8 mouse cellular contexts compared by ENCODE assay signal in the genomic region with DNA sequence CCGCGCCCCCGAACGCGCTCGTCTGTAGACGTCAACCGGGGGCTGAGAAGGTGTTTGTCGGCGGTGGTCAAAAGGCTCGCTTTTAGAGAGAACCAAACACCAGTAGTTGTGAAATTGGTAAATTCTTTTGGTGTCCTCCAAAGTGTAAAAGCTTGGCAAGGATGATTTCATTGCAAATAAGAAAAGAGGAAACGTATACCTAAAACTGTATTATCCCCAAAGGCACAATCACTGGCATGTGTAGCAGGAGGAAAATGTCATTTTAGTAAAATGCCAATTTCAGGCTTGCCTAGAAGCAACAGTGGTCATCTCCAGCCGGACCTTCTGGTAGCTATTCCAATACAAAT. TPM values are rescaled to one million over a fixed set of nuclear protein-coding genes. Genes with fewer than 3 reads are reported as not detected.
A peak's percentile ranks its signal among the peaks of the same experiment; 100 is the strongest.
DNase-seq lines count a peak whose midpoint lies in the region; ATAC-seq and TF ChIP-seq lines count a peak whose summit lies in the region.

No protein-coding gene starts in this region.

- H3K27ac ChIP-seq in heart, postnatal 0 days (ENCODE audit: low read depth), result peak overlapping the region; percentile 99
- H3K27ac ChIP-seq in brown adipose tissue, adult 24 weeks (replicated peaks; ENCODE audit: low read depth, low read length), result peak overlapping the region; percentile 88
- H3K27ac ChIP-seq in hindbrain, embryonic 13.5 days, result peak overlapping the region; percentile 97
- peak overlapping the region; percentile 97 for H3K27ac ChIP-seq in midbrain, embryonic 13.5 days

- peak overlapping the region; percentile 94 for H3K9ac ChIP-seq in heart, postnatal 0 days (replicated peaks; ENCODE audit: low read depth, low read length)
- H3K9ac ChIP-seq in hindbrain, embryonic 13.5 days, result peak overlapping the region; percentile 87
- peak overlapping the region; percentile 89 for H3K9ac ChIP-seq in midbrain, embryonic 13.5 days (replicated peaks)

- TF ChIP-seq CTCF in heart, postnatal 0 days (IDR thresholded peaks at IDR 0.05; ENCODE audit: low read depth), result no peak

- no peaks in the 10 kb centered on the region for H3K9me3 ChIP-seq in heart, postnatal 0 days (replicated peaks; ENCODE audit: control insufficient read depth, low read length)
- no peaks in the 10 kb centered on the region for H3K9me3 ChIP-seq in hindbrain, embryonic 13.5 days
- H3K9me3 ChIP-seq in midbrain, embryonic 13.5 days, result no peaks in the 10 kb centered on the region

- 2% methylated on average over 13 of the region's 13 CpGs for WGBS in heart, postnatal 0 days
- WGBS in hindbrain, embryonic 13.5 days, result 5% methylated on average over 13 of the region's 13 CpGs
- WGBS in midbrain, embryonic 13.5 days, result 7% methylated on average over 13 of the region's 13 CpGs

- no peaks in the 10 kb centered on the region for H3K27me3 ChIP-seq in heart, postnatal 0 days (ENCODE audit: control insufficient read depth, insufficient read depth, low read length)
- H3K27me3 ChIP-seq in hindbrain, embryonic 13.5 days, result no peaks in the 10 kb centered on the region
- no peaks in the 10 kb centered on the region for H3K27me3 ChIP-seq in midbrain, embryonic 13.5 days

- no peak for ATAC-seq in heart, postnatal 0 days (ENCODE audit: insufficient read depth, low read depth)
- ATAC-seq in hindbrain, embryonic 13.5 days (ENCODE audit: low FRiP score), result no peak
- no peak for ATAC-seq in midbrain, embryonic 13.5 days

- peaks cover 8% of the 10 kb centered on the region for H3K36me3 ChIP-seq in heart, postnatal 0 days (replicated peaks; ENCODE audit: control insufficient read depth, insufficient read depth, low read length)
- H3K36me3 ChIP-seq in hindbrain, embryonic 13.5 days, result peaks cover 4% of the 10 kb centered on the region
- H3K36me3 ChIP-seq in midbrain, embryonic 13.5 days, result peaks cover 5% of the 10 kb centered on the region

- no peak for TF ChIP-seq EP300 in heart, postnatal 0 days (IDR thresholded peaks at IDR 0.05; ENCODE audit: low read depth)

- H3K4me2 ChIP-seq in heart, postnatal 0 days (ENCODE audit: low read depth, low read length), result peak overlapping the region; percentile 95
- peak overlapping the region; percentile 63 for H3K4me2 ChIP-seq in hindbrain, embryonic 13.5 days
- H3K4me2 ChIP-seq in midbrain, embryonic 13.5 days (replicated peaks), result peak overlapping the region; percentile 63

- peak overlapping the region; percentile 85 for H3K4me3 ChIP-seq in heart, postnatal 0 days (ENCODE audit: low read depth, low read length)
- peak overlapping the region; percentile 94 for H3K4me3 ChIP-seq in brown adipose tissue, adult 24 weeks (ENCODE audit: insufficient read depth, low read depth, low read length)
- H3K4me3 ChIP-seq in hindbrain, embryonic 13.5 days, result peak overlapping the region; percentile 65
- peak overlapping the region; percentile 54 for H3K4me3 ChIP-seq in midbrain, embryonic 13.5 days (replicated peaks)

- no peaks in the 10 kb centered on the region; the same call in 1 of the 2 replicates for H3K4me1 ChIP-seq in heart, postnatal 0 days (ENCODE audit: control insufficient read depth, insufficient read depth)
- H3K4me1 ChIP-seq in brown adipose tissue, adult 24 weeks (ENCODE audit: control insufficient read depth, insufficient read depth, insufficient read length, low read length), result no peaks in the 10 kb centered on the region
- H3K4me1 ChIP-seq in hindbrain, embryonic 13.5 days (replicated peaks), result no peaks in the 10 kb centered on the region; the same call in 1 of the 2 replicates
- peaks cover 3% of the 10 kb centered on the region for H3K4me1 ChIP-seq in midbrain, embryonic 13.5 days (replicated peaks)

- DNase-seq in heart, postnatal 0 days (ENCODE audit: low spot score), result no peak
- no peak for DNase-seq in heart, adult 18-20 months
- DNase-seq in layer of hippocampus, adult 8-10 months (ENCODE audit: low spot score in 2 of 2), result no peak
- DNase-seq in embryo, embryonic 11 days, result no peak
- no peak for DNase-seq in thymus, postnatal 0 days (ENCODE audit: low spot score)

RNA-seq across cellular contexts. Expression of a gene that starts 0.7 kb away (rescaled TPM):
- total RNA-seq in heart, postnatal 0 days (2014; rRNA removed; ENCODE audit: low replicate concordance), result 3.6 and 17.1 TPM in 2 replicates
- polyA plus RNA-seq in heart, postnatal 0 days (2015; fragmentation: Nextera tagmentation; extraction: Ambion mirVana), result 7.9 and 8.0 TPM in 2 replicates
- 1 to 10 TPM; 4.2 to 4.9 TPM for total RNA-seq in heart, adult 18-20 months (2021)
- polyA plus RNA-seq in brown adipose tissue, adult 24 weeks (2012; ENCODE audit: insufficient read depth, insufficient read length, missing spikeins), result 8.4 and 14.1 TPM in 2 replicates
- polyA plus RNA-seq in hindbrain, embryonic 13.5 days (2015; fragmentation: Nextera tagmentation; extraction: Ambion mirVana), result 9.2 and 10.3 TPM in 2 replicates
- 8.7 and 9.8 TPM in 2 replicates for polyA plus RNA-seq in midbrain, embryonic 13.5 days (2015; fragmentation: Nextera tagmentation; extraction: Ambion mirVana)
- total RNA-seq in layer of hippocampus, adult 8-10 months (2022), result 10 to 100 TPM; 13.7 to 14.7 (median 14.2) TPM
- 8.5 and 8.8 TPM in 2 replicates for polyA plus RNA-seq in thymus, postnatal 0 days (2015; fragmentation: Nextera tagmentation; extraction: Ambion mirVana)
